Mouse (Mus musculus): ENCODE results near the gene Sdc1. TPM values are rescaled to one million over a fixed set of nuclear protein-coding genes. Genes with fewer than 3 reads are reported as not detected.

The Sdc1 gene
- total RNA-seq, 2 experiments from 2014 or later = 1.2 to 1.6 TPM

DNA sequence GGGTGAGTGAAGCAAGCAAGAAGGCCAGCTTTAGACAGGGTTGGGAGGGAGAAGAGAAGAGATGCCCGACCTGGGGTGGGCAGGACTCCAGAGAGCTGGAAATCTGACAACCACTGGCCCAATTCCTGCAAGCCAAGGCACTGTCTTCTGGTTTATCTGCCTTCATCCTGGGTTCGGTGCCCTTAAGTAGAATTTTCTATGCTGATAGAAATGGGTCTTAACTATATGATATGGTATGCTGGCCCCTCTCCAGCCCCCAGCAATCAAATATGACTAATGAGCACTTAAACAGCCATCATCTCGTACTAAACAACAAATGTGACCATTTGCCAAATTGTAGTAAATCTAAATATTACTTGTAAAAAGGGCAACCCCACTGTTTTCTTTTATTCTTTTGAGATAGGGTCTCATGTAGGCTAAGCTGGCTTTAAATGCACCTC lies 47.1 kb downstream of the Sdc1 start:
- DNase-seq (ENCODE audit: low spot score in 2 of 2) = no peak

DNA sequence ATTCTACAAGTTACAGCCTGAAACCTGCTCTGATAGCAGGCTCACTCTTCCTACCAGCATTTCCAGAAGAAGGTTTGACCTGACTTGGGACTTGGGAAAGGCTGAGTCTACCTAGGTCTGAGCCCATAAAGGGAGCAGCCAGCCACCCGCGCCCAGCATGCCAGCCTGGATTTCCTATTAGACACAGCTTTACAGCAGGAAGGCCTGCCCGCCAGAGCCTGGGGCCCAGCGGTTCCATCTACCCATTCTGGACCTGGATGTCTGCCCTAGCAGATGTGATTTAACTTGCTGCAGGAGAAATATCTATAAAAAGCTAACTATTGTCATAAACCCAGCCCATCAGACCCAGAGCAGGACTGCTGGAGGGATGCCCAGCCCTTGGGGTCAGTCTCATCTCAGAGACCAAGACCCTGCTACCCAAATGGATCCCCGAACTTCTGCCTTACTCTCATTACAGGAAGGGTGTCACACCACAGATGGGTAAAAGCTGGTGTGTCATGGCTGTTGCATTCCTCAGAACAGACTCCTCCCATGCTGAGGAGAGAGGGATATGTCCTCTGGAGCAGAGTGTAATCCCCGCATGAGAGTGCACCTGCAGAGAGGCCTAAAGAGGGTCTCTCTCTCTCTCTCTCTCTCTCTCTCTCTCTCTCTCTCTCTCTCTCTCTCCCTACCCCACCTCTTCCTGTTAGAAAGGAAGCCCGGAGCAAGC lies 54.0 kb downstream of the Sdc1 start:
- DNase-seq (ENCODE audit: low spot score in 2 of 2) = no peak

DNA sequence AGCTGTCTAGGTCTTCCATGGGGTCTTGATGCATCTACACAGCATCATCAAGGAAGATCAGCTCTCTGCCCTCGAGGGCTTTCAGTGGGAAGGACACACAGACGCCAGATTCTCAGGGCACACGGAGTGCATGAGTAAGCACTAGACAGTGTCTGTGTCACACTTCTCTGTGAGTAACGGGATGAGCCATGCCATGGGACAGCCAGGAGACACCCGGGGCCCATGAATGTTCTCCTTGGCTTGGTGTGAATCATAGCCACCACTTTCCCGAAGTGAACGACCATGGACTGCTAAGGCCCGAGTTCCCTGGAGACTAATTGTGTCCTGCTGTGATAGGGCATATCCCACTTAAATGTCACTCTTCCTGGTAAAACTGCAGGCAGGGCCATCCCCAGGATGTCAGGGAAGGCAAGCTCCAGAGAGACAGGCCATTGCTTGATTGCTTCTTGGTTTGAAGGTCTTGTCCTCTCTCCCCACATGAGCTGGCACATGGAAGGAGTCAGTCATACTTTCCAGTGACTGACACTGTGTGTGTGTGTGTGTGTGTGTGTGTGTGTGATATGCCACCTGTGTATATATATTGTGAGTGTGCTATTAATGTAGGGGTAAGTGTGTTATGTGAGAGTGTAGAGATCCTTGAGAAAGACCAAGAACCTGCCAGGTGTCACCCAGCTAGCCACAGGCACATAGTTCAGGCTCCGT lies 56.0 kb downstream of the Sdc1 start:
- no peak for DNase-seq (ENCODE audit: low spot score in 2 of 2)

DNA sequence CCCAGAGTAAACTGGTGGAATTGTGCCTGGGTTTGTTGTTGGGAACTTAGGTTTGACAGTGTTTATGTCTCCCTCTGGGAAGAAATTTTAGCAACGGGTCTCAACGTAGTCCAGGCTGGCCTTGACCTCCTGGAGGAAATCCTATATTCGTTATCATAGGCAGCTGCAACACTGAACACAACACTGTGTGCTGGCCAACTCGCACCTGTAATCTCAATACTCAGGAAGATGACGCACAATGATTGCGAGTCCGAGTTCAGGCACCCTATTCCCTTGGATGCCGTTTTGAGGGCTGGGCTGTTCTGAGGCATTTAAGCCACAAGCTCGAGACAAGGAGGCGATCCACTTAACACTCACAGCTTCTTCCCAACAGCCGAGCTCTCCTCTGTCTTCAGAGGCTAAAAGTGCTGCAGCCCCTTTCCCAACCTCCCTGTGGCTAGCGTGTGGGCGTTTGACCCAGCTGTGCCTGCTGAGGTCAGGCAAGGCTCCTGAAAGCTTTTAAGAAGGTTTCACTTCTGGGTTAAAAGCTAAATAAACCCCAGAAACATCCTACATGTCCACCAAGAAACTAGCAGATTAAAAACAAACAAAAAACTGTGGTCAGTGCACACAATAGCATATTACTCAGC lies 58.0 kb downstream of the Sdc1 start:
- no peak for DNase-seq (ENCODE audit: low spot score in 2 of 2)

DNA sequence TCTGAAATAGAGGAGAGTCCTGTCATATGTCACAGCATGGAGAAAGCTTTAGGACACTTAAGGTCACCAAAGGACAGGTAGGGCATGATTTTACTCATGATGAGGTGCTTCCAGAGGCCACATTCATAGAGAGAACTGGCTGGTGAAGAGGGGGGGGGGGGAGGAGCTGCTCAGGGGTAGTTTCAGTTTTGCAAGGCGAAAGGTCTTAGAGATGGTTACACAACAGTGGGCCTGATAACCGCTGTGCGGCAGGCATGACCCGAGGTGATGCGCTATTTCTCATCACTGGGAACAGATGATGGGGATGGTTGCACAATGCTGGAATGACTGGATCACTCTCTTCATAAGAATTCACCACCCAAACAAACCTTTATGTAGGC lies 58.5 kb downstream of the Sdc1 start:
- no peak for DNase-seq (ENCODE audit: low spot score in 2 of 2)

DNA sequence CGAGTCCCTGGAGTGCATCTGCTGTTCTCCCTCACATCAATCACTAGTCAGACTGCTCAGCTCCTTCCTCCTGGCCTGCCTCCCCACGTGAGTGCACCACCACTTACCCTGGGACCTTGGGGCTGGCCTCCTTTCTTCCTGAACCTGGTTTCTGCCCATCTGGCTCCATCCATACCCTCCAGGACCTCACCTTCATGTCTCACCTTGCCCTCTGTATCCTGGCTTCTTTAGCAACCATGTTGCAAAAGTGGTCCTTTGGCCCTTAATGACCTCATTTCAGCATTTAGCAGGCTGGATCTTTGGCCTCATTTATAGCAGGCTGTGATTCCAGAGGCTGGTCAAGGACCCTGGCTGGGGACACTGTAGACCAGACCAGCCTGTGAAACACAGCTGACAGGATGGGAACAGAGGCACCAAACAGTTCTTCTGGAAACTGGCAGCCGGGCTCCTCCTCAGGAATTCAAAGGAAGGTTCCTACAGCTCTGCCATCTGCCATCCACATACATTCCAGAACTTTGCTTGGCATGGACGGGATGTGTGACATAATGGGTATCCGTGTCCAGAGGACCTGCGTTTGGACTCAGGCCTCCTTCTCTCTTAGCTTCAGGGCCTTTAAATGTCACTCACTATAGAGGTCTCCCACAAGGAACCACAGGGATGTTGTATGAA lies 60.0 kb downstream of the Sdc1 start:
- DNase-seq (ENCODE audit: low spot score in 2 of 2) = no peak

DNA sequence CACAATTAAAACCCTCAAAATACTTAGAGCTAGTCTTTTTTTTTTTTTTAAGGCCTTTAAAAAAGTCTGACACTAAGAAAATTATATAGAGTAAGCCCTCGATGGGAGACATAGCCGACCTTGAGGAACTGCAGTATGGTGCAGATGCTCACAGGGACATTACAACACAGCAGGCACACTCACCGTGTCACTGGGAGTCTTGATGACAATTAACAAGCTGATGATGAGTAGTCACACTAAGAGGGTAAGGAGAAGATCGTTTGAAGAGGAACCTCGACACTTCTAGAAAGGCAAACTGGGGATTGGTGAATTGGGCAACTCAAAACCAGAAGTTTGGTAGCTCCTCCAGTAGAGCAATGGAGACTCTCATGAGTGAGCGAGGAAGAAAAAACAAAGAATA lies 60.6 kb downstream of the Sdc1 start:
- DNase-seq (ENCODE audit: low spot score in 2 of 2) = no peak

DNA sequence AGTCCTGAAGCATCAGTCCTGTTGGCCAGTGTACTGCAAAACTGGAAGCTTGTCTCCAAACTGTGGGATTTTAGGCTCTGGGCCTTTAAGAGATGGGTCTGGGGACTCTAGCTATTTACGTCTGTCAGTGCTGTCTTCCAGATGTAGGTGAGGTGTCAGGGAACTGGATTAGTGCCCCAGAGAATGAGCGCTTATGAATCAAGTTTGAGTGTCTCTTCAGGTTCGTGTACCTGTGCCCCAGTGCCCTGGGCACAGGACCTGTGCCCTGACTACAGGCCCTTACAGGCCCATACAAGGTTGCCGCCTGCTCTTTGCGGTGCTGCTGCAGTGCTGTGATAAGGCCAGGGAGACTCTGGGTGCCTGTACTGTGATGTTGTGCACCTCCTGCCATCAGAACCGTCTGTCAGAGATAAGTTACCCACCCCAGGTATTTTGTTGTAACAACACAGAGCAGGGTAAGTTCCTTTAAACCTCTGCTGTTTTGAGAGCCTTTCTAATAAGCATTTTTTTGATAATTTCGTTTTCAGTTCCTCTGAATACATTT lies 69.7 kb downstream of the Sdc1 start:
- DNase-seq (ENCODE audit: low spot score in 2 of 2) = no peak

DNA sequence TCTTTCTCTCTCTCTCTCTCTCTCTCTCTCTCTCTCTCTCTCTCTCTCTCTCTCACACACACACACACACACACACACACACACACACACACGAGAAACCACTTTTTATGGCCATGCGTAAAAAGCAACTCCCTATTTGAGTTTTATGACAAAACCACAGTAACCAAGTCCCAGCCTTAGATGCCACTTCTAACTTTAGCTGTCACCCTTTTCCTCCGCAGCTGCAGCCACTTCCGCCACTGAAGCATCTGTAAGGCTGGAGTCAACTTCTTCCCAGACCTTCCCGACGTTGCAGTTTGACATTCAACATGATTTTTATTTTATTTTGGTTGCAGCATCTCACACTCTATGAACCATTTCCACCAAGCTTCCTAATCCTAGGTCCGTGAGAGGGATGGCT lies 71.6 kb downstream of the Sdc1 start:
- no peak for DNase-seq (ENCODE audit: low spot score in 2 of 2)

Other genes starting within 250 kb of the Sdc1 start
- not detected for gene Slc7a15, start 172.3 kb upstream of the Sdc1 start, total RNA-seq (2021)
- gene Pum2, start 97.2 kb upstream of the Sdc1 start, total RNA-seq (2021) = 100 to 1,000 TPM; 190 to 219 TPM
- 100 to 1,000 TPM; 184 to 192 TPM for gene Laptm4a, start 150.3 kb downstream of the Sdc1 start, total RNA-seq (2021)
- under 1 TPM in 1 of 2 experiments, not detected in 1; 0.12 TPM for gene Matn3, start 176.6 kb downstream of the Sdc1 start, total RNA-seq (2021)
- 10 to 100 TPM; 43.6 to 47.1 TPM for gene Wdr35, start 202.6 kb downstream of the Sdc1 start, total RNA-seq (2021)